In the genomic region with DNA sequence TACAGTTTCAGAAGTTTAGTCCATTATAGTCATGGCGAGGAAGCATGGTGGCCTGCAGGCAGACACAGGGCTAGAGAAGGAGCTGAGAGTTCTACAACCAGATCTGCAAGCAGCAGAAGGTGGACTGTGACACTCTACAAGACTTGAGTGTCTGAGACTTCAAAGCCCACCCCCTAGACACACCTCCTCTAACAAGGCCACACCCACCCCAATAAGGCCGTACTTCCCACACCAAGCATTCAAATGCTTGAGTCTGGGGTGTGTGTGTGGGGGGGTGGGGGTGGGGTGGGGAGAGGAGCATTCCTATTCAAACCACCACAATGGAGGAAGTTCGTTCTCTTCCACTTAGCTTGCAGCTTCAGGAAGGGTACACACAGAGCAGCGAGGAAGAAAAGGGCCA, we compare ENCODE assay signal across 16 mouse cellular contexts. TPM values are rescaled to one million over a fixed set of nuclear protein-coding genes. Genes with fewer than 3 reads are reported as not detected.
"Had no signal": no experiment of that assay in that cellular context is flagged by ENCODE, and none has a peak within 500 bp of the region (broad histone marks: within the 10 kb centered on the region; RNA-seq: fewer than 3 reads in every experiment).

No protein-coding gene starts in this region.

- ATAC-seq: liver, postnatal 0 days; midbrain, embryonic 13.5 days had no signal

- H3K4me1 ChIP-seq: lung, embryonic 15.5 days; midbrain, embryonic 13.5 days had no signal

- H3K36me3 ChIP-seq: limb, embryonic 15.5 days; liver, embryonic 13.5 days; lung, embryonic 15.5 days; midbrain, embryonic 13.5 days had no signal

- H3K4me2 ChIP-seq: limb, embryonic 15.5 days; liver, embryonic 13.5 days; lung, embryonic 15.5 days; midbrain, embryonic 13.5 days had no signal

- DNase-seq: kidney, postnatal 36 days; layer of hippocampus, postnatal 36 days; liver, embryonic 13.5 days; liver, postnatal 0 days; lung, postnatal 36 days; spleen, adult 18-20 months; thymus, adult 18-20 months; thymus, postnatal 14 days had no signal

- H3K27me3 ChIP-seq: limb, embryonic 15.5 days; lung, embryonic 15.5 days; midbrain, embryonic 13.5 days had no signal

- H3K4me3 ChIP-seq: limb, embryonic 15.5 days; liver, embryonic 13.5 days; lung, embryonic 15.5 days; midbrain, embryonic 13.5 days had no signal

- H3K27ac ChIP-seq: limb, embryonic 15.5 days; liver, embryonic 13.5 days; lung, embryonic 15.5 days; midbrain, embryonic 13.5 days had no signal

- H3K9me3 ChIP-seq: limb, embryonic 15.5 days; liver, embryonic 13.5 days; lung, embryonic 15.5 days; midbrain, embryonic 13.5 days had no signal

- H3K9ac ChIP-seq: limb, embryonic 15.5 days; liver, embryonic 13.5 days; liver, postnatal 0 days; lung, embryonic 15.5 days; midbrain, embryonic 13.5 days had no signal

RNA-seq across cellular contexts. Expression of gene 1700024P04Rik, which starts 55.8 kb away (rescaled TPM):
- polyA plus RNA-seq: kidney, embryonic 16.5 days; limb, embryonic 11.5 days; limb, embryonic 15.5 days; liver, embryonic 13.5 days; liver, postnatal 0 days; lung, embryonic 15.5 days; midbrain, embryonic 13.5 days; midbrain, postnatal 0 days; neural tube, embryonic 14.5 days; stomach, embryonic 14.5 days had no signal
